Mouse (Mus musculus) CH12.LX (cell line): ENCODE data around the gene Stoml2. TPM values are rescaled to one million over a fixed set of nuclear protein-coding genes. Genes with fewer than 3 reads are reported as not detected.

Source experiments
- DNase-seq: peaks from one replicate; pipeline ENCODE4 v3.0.0-alpha.2; 2013; ENCODE audit errors: extremely low read depth
- H3K27ac ChIP-seq: 2 replicates; pipeline ENCODE4 v1.5.1; 2012; ENCODE audit warnings: low read depth, mild to moderate bottlenecking, control low read depth, moderate library complexity; ENCODE audit not compliant: insufficient read depth
- H3K27me3 ChIP-seq: replicated peaks from 2 replicates; pipeline ENCODE3; 2012; ENCODE audit warnings: inconsistent platforms
- H3K36me3 ChIP-seq, 2 experiments: replicated peaks in 1 of 2; 2 replicates each; pipeline versions ENCODE3 to v1.6.1; 2012; ENCODE audit warnings: inconsistent platforms in 1 of 2, low read length in 1 of 2, mild to moderate bottlenecking in 1 of 2, mixed read lengths in 1 of 2, moderate library complexity in 1 of 2; ENCODE audit not compliant: control insufficient read depth in 1 of 2, insufficient read depth in 1 of 2
- H3K4me1 ChIP-seq, 2 experiments: 2 replicates each; pipeline ENCODE4 v1.6.1; 2012; ENCODE audit warnings: inconsistent platforms in 1 of 2, moderate library complexity in 1 of 2; ENCODE audit not compliant: insufficient read depth in 2 of 2, control insufficient read depth in 1 of 2
- H3K4me2 ChIP-seq: 2 replicates; pipeline ENCODE4 v1.6.1; 2012; ENCODE audit warnings: low read depth, mild to moderate bottlenecking, control low read depth; ENCODE audit not compliant: poor library complexity, insufficient read depth, severe bottlenecking
- H3K4me3 ChIP-seq, 3 experiments: fragments of 150-350 bp in 1 of 3; sonication (generic) in 1 of 3; replicated peaks in 1 of 3; 2 replicates each; pipeline versions ENCODE3 to v1.5.1; 2011 to 2012; ENCODE audit warnings: low read depth in 2 of 3, low read length in 2 of 3, mild to moderate bottlenecking in 2 of 3, moderate library complexity in 2 of 3, control low read depth in 1 of 3, improper control_type of control experiment in 1 of 3, inconsistent platforms in 1 of 3, mixed read lengths in 1 of 3; ENCODE audit not compliant: poor library complexity in 1 of 3
- H3K79me2 ChIP-seq: replicated peaks from 2 replicates; pipeline ENCODE4 v1.6.1; 2012; ENCODE audit warnings: mild to moderate bottlenecking, moderate library complexity; ENCODE audit not compliant: control insufficient read depth, poor library complexity, insufficient read depth, severe bottlenecking; ENCODE audit errors: extremely low read depth
- H3K9ac ChIP-seq: 2 replicates; pipeline ENCODE4 v1.6.1; 2012; ENCODE audit warnings: low read depth, mild to moderate bottlenecking, control low read depth, moderate library complexity; ENCODE audit not compliant: insufficient read depth
- H3K9me3 ChIP-seq: replicated peaks from 2 replicates; pipeline ENCODE3; 2012; ENCODE audit warnings: low read length, inconsistent platforms, mixed read lengths
- BHLHE40 ChIP-seq: IDR thresholded peaks from 2 replicates; pipeline ENCODE4 v1.6.1; 2011; ENCODE audit warnings: mild to moderate bottlenecking, low read depth, low read length, improper control_type of control experiment
- CTCF ChIP-seq, 2 experiments: IDR thresholded peaks in 1 of 2; conservative IDR thresholded peaks in 1 of 2; 2 replicates each; pipeline ENCODE4 v1.5.1; 2011 to 2012; ENCODE audit warnings: low read depth in 2 of 2, low read length in 2 of 2, improper control_type of control experiment in 1 of 2, inconsistent platforms in 1 of 2, mild to moderate bottlenecking in 1 of 2, moderate library complexity in 1 of 2
- ELF1 ChIP-seq: IDR thresholded peaks from 2 replicates; pipeline ENCODE4 v1.6.1; 2014; ENCODE audit warnings: low read depth, mild to moderate bottlenecking, inconsistent platforms, low read length, improper control_type of control experiment
- EP300 ChIP-seq: IDR thresholded peaks from 2 replicates; pipeline ENCODE4 v1.6.1; 2011; ENCODE audit warnings: low read length, improper control_type of control experiment
- ETS1 ChIP-seq: conservative IDR thresholded peaks from 2 replicates; pipeline ENCODE4 v1.6.1; 2012; ENCODE audit warnings: low read depth, mild to moderate bottlenecking, inconsistent platforms, low read length, improper control_type of control experiment, moderate library complexity
- HCFC1 ChIP-seq: IDR thresholded peaks from 2 replicates; pipeline ENCODE4 v1.6.1; 2012; ENCODE audit warnings: low read depth, mild to moderate bottlenecking, inconsistent platforms, low read length, improper control_type of control experiment
- IRF4 ChIP-seq: IDR thresholded peaks from 2 replicates; pipeline ENCODE4 v1.6.1; 2014; ENCODE audit warnings: low read depth, mild to moderate bottlenecking, inconsistent platforms, low read length, improper control_type of control experiment
- JUN ChIP-seq: IDR thresholded peaks from 2 replicates; pipeline ENCODE4 v1.6.1; 2011; ENCODE audit warnings: low read depth, mild to moderate bottlenecking, low read length, improper control_type of control experiment, moderate library complexity; ENCODE audit not compliant: insufficient read depth
- JUND ChIP-seq: conservative IDR thresholded peaks from 2 replicates; pipeline ENCODE4 v1.6.1; 2011; ENCODE audit warnings: low read depth, low read length, improper control_type of control experiment
- MAFK ChIP-seq: IDR thresholded peaks from 2 replicates; pipeline ENCODE4 v1.6.1; 2011; ENCODE audit warnings: low read length, improper control_type of control experiment; ENCODE audit not compliant: insufficient replicate concordance
- MAX ChIP-seq: IDR thresholded peaks from 2 replicates; pipeline ENCODE4 v1.6.1; 2011; ENCODE audit warnings: low read length, improper control_type of control experiment
- MYC ChIP-seq: IDR thresholded peaks from 2 replicates; pipeline ENCODE4 v1.6.1; 2011; ENCODE audit warnings: low read depth, mild to moderate bottlenecking, improper control_type of control experiment, low read length
- SMC3 ChIP-seq: IDR thresholded peaks from 2 replicates; pipeline ENCODE4 v1.6.1; 2011; ENCODE audit warnings: low read depth, low read length, improper control_type of control experiment
- TCF12 ChIP-seq: IDR thresholded peaks from 2 replicates; pipeline ENCODE4 v1.6.1; 2014; ENCODE audit warnings: low read depth, mild to moderate bottlenecking, inconsistent platforms, low read length, improper control_type of control experiment
- USF1 ChIP-seq: IDR thresholded peaks from 2 replicates; pipeline ENCODE4 v1.6.1; 2014; ENCODE audit warnings: low read depth, mild to moderate bottlenecking, inconsistent platforms, low read length, improper control_type of control experiment
- ZMIZ1 ChIP-seq: IDR thresholded peaks from 2 replicates; pipeline ENCODE4 v1.6.1; 2012; ENCODE audit warnings: low read depth, mild to moderate bottlenecking, inconsistent platforms, low read length, improper control_type of control experiment
- ZNF384 ChIP-seq: IDR thresholded peaks from 2 replicates; pipeline ENCODE4 v1.6.1; 2012; ENCODE audit warnings: low read depth, low read length, improper control_type of control experiment, inconsistent platforms
- dilution Hi-C: fragments of 300-500 bp; cut with MboI; formaldehyde crosslinking; loops from 2 replicates; pipeline ENCODE4 v1.14.3; 2020; ENCODE audit warnings: low sequenced_read_pairs; ENCODE audit not compliant: extremely low pct_unique_long_range_greater_than_20kb, extremely low pct_ligation_motif_present
- in situ Hi-C: fragments of 300-500 bp; cut with MboI; formaldehyde crosslinking; loops from 3 replicates; pipeline ENCODE4 v1.14.3; 2019; ENCODE audit warnings: low sequenced_read_pairs, low pct_ligation_motif_present, low pct_unique_long_range_greater_than_20kb, mixed read lengths
- polyA plus RNA-seq: library from polyadenylated mRNA; unstranded; fragments of >175 nt; gene quantifications from 2 replicates; pipeline ENCODE4 v1.2.1, GENCODE M21; 2012; ENCODE audit warnings: low read depth; ENCODE audit not compliant: insufficient read length
- total RNA-seq, 2 experiments: library from RNA; depleted of rRNA; stranded (reverse); fragments of 300-350 nt in 1 of 2; fragments of >200 nt in 1 of 2; gene quantifications; 2 replicates each; pipeline ENCODE4 v1.2.3; 2012 to 2014

The Stoml2 gene
- total and polyA plus RNA-seq, 3 experiments, result 293 to 330 (median 296) TPM

DNA sequence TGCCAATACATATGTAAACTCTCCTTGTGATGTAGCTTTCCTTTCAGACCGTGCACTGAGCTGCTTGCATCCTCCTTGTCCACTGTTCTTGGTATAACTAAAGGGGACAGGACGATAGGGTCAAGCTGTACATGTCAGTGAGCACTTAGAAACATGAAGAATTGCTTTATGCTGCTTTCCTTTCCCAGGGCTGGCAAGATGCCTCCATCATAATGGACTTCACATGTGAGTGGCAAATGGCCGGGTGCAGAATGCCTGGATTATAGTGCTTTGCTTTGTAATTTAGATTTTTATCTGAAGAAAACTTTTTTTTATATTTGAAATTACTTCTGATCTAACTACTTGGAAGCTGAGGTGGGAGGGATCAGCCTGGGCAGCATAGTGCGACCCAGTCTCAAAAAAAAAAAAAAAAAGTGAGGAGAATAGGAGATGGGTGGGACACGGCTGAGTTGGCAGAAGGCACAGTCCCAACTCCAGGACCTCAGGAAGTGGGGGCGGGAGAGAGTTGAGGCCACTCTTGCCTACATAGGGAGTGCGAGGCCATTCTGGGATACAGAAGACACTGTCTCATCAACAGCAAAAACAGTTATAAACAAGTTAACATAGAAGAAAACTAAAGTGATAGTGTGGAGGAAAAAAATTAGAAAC, 46.7 kb upstream of the Stoml2 start:
- Histone ChIP-seq H3K9ac (no peak overlapping the region), H3K79me2 (no peaks in the 10 kb centered on the region), H3K4me1 (no peaks in the 10 kb centered on the region), H3K9me3 (no peaks in the 10 kb centered on the region), H3K36me3 (no peaks in the 10 kb centered on the region), H3K4me3 (no peak overlapping the region), H3K4me2 (no peak overlapping the region), H3K27me3 (peaks cover 8% of the 10 kb centered on the region), H3K27ac (no peak overlapping the region)
- DNase-seq, result no peak
- TF ChIP-seq SMC3 (no peak), MAX (no peak), ZMIZ1 (no peak), IRF4 (no peak), ZNF384 (no peak)
- dilution Hi-C loops (no loop called here), in situ Hi-C loops (loop anchor here (25.0 kb wide), 1 partner anchor 334 kb away; no protein-coding TSS in a partner anchor)

DNA sequence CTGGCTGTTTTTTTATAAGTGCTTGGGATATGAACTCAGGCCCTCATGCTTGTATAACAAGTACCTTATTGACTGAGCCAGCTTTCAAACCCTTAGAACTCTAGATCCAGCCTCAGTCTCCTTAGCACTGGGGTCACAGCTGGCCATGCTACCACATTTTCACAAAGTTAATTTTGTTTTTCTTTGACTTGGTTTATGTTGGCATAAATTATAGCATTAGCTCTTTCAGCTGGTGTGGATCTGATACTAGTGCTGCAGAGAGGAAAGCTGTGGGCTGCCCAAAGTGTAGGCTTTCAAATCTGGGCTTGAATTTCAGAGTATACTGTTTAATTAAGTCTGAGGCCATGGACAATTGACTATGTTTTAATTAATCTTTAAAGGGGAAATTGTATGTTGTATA, 43.4 kb upstream of the Stoml2 start:
- no peak overlapping the region for H3K27ac ChIP-seq
- no peaks in the 10 kb centered on the region for H3K4me1 ChIP-seq
- no peak for DNase-seq
- dilution Hi-C loops, result no loop called here
- H3K9me3 ChIP-seq, result no peaks in the 10 kb centered on the region
- H3K36me3 ChIP-seq, result no peaks in the 10 kb centered on the region
- no peak overlapping the region for H3K4me3 ChIP-seq
- H3K27me3 ChIP-seq, result peaks cover 8% of the 10 kb centered on the region
- in situ Hi-C loops, result loop anchor here (25.0 kb wide), 1 partner anchor 337 kb away; no protein-coding TSS in a partner anchor
- no peaks in the 10 kb centered on the region for H3K79me2 ChIP-seq
- TF ChIP-seq EP300, result no peak
- TF ChIP-seq SMC3, result no peak
- no peak for TF ChIP-seq ELF1
- TF ChIP-seq TCF12, result no peak
- TF ChIP-seq MAFK, result no peak
- TF ChIP-seq IRF4, result no peak
- TF ChIP-seq MYC, result no peak
- TF ChIP-seq HCFC1, result no peak
- no peak for TF ChIP-seq ETS1
- no peak for TF ChIP-seq CTCF (conservative IDR thresholded peaks at IDR 0.05 in 1 of 2, IDR thresholded peaks at IDR 0.05 in 1 of 2; ENCODE audit: low read depth in 2 of 2, low read length in 2 of 2)
- no peak for TF ChIP-seq JUN
- TF ChIP-seq USF1, result no peak
- no peak for TF ChIP-seq BHLHE40
- no peak for TF ChIP-seq JUND
- TF ChIP-seq, all 38 proteins: peak for 0
- H3K4me2 ChIP-seq, result no peak overlapping the region
- H3K9ac ChIP-seq, result no peak overlapping the region
